Mouse (Mus musculus): ENCODE results near the gene Dnaic2. TPM values are rescaled to one million over a fixed set of nuclear protein-coding genes. Genes with fewer than 3 reads are reported as not detected.

Dnaic2 gene
- polyA plus RNA-seq, 1 experiment from 2014 or later = 0.56 TPM

GRCm38 (mm10) chr11:114729832-114730363 is 2.7 kb downstream of the Dnaic2 start:
- H3K9me3 ChIP-seq (replicated peaks) = no peaks in the 10 kb centered on the region
- H3K4me1 ChIP-seq = peaks cover 12% of the 10 kb centered on the region
- WGBS = 54% methylated on average over 6 of the region's 6 CpGs
- no peak overlapping the region for H3K27ac ChIP-seq
- no peak overlapping the region for H3K4me3 ChIP-seq (replicated peaks)
- no peak overlapping the region for H3K9ac ChIP-seq
- no peak for ATAC-seq (replicated peaks; ENCODE audit: low FRiP score)
- H3K36me3 ChIP-seq = no peaks in the 10 kb centered on the region
- H3K4me2 ChIP-seq = no peak overlapping the region
- peaks cover 8% of the 10 kb centered on the region; the same call in 1 of the 2 replicates for H3K27me3 ChIP-seq

- no peak for ATAC-seq (replicated peaks; ENCODE audit: low FRiP score)
- Histone ChIP-seq H3K27ac (no peak overlapping the region), H3K9me3 (replicated peaks) (no peaks in the 10 kb centered on the region), H3K4me1 (peaks cover 7% of the 10 kb centered on the region), H3K27me3 (peaks cover 6% of the 10 kb centered on the region; the same call in 1 of the 2 replicates), H3K4me3 (replicated peaks) (no peak overlapping the region), H3K4me2 (no peak overlapping the region), H3K36me3 (no peaks in the 10 kb centered on the region), H3K9ac (no peak overlapping the region)
- WGBS = 70% methylated on average over 4 of the region's 4 CpGs
These were observed 4.5 kb downstream of the Dnaic2 start for GRCm38 (mm10) chr11:114731711-114732110.

GRCm38 (mm10) chr11:114732890-114733289 is 5.7 kb downstream of the Dnaic2 start:
- no peaks in the 10 kb centered on the region for H3K9me3 ChIP-seq (replicated peaks)
- H3K9ac ChIP-seq = no peak overlapping the region
- peaks cover 6% of the 10 kb centered on the region; the same call in 1 of the 2 replicates for H3K27me3 ChIP-seq
- H3K4me2 ChIP-seq = no peak overlapping the region
- H3K36me3 ChIP-seq = no peaks in the 10 kb centered on the region
- ATAC-seq (replicated peaks; ENCODE audit: low FRiP score) = no peak
- peaks cover 4% of the 10 kb centered on the region; the same call in 1 of the 2 replicates for H3K4me1 ChIP-seq
- H3K27ac ChIP-seq = no peak overlapping the region
- no peak overlapping the region for H3K4me3 ChIP-seq (replicated peaks)
- 78% methylated on average over 22 of the region's 22 CpGs for WGBS

GRCm38 (mm10) chr11:114736111-114736510 is 8.9 kb downstream of the Dnaic2 start:
- H3K36me3 ChIP-seq = no peaks in the 10 kb centered on the region
- H3K9me3 ChIP-seq (replicated peaks) = no peaks in the 10 kb centered on the region
- H3K9ac ChIP-seq = no peak overlapping the region
- WGBS = 82% methylated on average over 2 of the region's 2 CpGs
- H3K27ac ChIP-seq = no peak overlapping the region
- no peak overlapping the region for H3K4me2 ChIP-seq
- peaks cover 31% of the 10 kb centered on the region for H3K4me1 ChIP-seq
- 0 out of 2 replicates have a peak, but pooled peaks cover 4% of the 10 kb centered on the region for H3K27me3 ChIP-seq
- no peak overlapping the region for H3K4me3 ChIP-seq (replicated peaks)
- ATAC-seq (replicated peaks; ENCODE audit: low FRiP score) = no peak

GRCm38 (mm10) chr11:114736913-114737624 is 9.9 kb downstream of the Dnaic2 start:
- H3K4me2 ChIP-seq = 0 out of 2 replicates have a peak overlapping the region, but pooled peaks have one; percentile 21
- WGBS = 34% methylated on average over 11 of the region's 11 CpGs
- peaks cover 37% of the 10 kb centered on the region for H3K4me1 ChIP-seq

GRCm38 (mm10) chr11:114740598-114740997 is 13.4 kb downstream of the Dnaic2 start:
- 0 out of 2 replicates have a peak, but pooled peaks have one; percentile 38 for ATAC-seq (replicated peaks; ENCODE audit: low FRiP score)
- H3K27me3 ChIP-seq = peaks cover 14% of the 10 kb centered on the region; the same call in 1 of the 2 replicates
- H3K4me1 ChIP-seq = peaks cover 40% of the 10 kb centered on the region
- H3K9me3 ChIP-seq (replicated peaks) = no peaks in the 10 kb centered on the region
- H3K4me3 ChIP-seq (replicated peaks) = no peak overlapping the region
- H3K4me2 ChIP-seq = no peak overlapping the region
- H3K9ac ChIP-seq = no peak overlapping the region
- WGBS = 24% methylated on average over 10 of the region's 10 CpGs
- H3K27ac ChIP-seq = peak overlapping the region; percentile 29; the same call in 1 of the 2 replicates
- no peaks in the 10 kb centered on the region for H3K36me3 ChIP-seq

More at GRCm38 (mm10) chr11:114736913-114737624, 9.9 kb downstream of the Dnaic2 start:
- H3K36me3 ChIP-seq = no peaks in the 10 kb centered on the region
- no peak overlapping the region for H3K9ac ChIP-seq
- no peak overlapping the region for H3K4me3 ChIP-seq (replicated peaks)
- 0 out of 2 replicates have a peak, but pooled peaks cover 4% of the 10 kb centered on the region for H3K27me3 ChIP-seq
- no peak for ATAC-seq (replicated peaks; ENCODE audit: low FRiP score)
- no peaks in the 10 kb centered on the region for H3K9me3 ChIP-seq (replicated peaks)
- no peak overlapping the region for H3K27ac ChIP-seq

- Histone ChIP-seq H3K36me3 (no peaks in the 10 kb centered on the region), H3K9me3 (replicated peaks) (no peaks in the 10 kb centered on the region), H3K27ac (no peak overlapping the region), H3K9ac (no peak overlapping the region), H3K4me3 (replicated peaks) (no peak overlapping the region), H3K4me1 (peaks cover 40% of the 10 kb centered on the region), H3K4me2 (no peak overlapping the region), H3K27me3 (peaks cover 14% of the 10 kb centered on the region; the same call in 1 of the 2 replicates)
- WGBS = 36% methylated on average over 6 of the region's 6 CpGs
- no peak for ATAC-seq (replicated peaks; ENCODE audit: low FRiP score)
These were observed 14.2 kb downstream of the Dnaic2 start for GRCm38 (mm10) chr11:114741451-114741850.

GRCm38 (mm10) chr11:114745134-114745533 is 17.9 kb downstream of the Dnaic2 start:
- peak; percentile 34; the same call in 1 of the 2 replicates for ATAC-seq (replicated peaks; ENCODE audit: low FRiP score)
- Histone ChIP-seq H3K27me3 (peaks cover 9% of the 10 kb centered on the region; the same call in 1 of the 2 replicates), H3K4me1 (peaks cover 19% of the 10 kb centered on the region), H3K27ac (no peak overlapping the region), H3K4me3 (replicated peaks) (no peak overlapping the region), H3K36me3 (no peaks in the 10 kb centered on the region), H3K9me3 (replicated peaks) (no peaks in the 10 kb centered on the region), H3K9ac (0 out of 2 replicates have a peak overlapping the region, but pooled peaks have one; percentile 11), H3K4me2 (peak overlapping the region; percentile 39; the same call in 1 of the 2 replicates)
- WGBS = 2% methylated on average over 12 of the region's 12 CpGs

- WGBS = 53% methylated on average over 12 of the region's 12 CpGs
- Histone ChIP-seq H3K27ac (no peak overlapping the region), H3K9ac (no peak overlapping the region), H3K4me2 (no peak overlapping the region), H3K27me3 (peaks cover 9% of the 10 kb centered on the region; the same call in 1 of the 2 replicates), H3K4me1 (peaks cover 3% of the 10 kb centered on the region), H3K9me3 (replicated peaks) (no peaks in the 10 kb centered on the region), H3K4me3 (replicated peaks) (no peak overlapping the region), H3K36me3 (no peaks in the 10 kb centered on the region)
- ATAC-seq (replicated peaks; ENCODE audit: low FRiP score) = no peak
These were observed 20.4 kb downstream of the Dnaic2 start for GRCm38 (mm10) chr11:114747564-114748138.

GRCm38 (mm10) chr11:114764820-114765818 is 37.9 kb downstream of the Dnaic2 start, which contains the start of gene Kif19a:
Gene Kif19a, plus strand, starts transcription at chr11:114765388.
- H3K4me3 ChIP-seq (replicated peaks) = peak within 1 kb of the TSS; percentile 48
- H3K9me3 ChIP-seq (replicated peaks) = no peaks in the 10 kb centered on the region
- 3% methylated on average over 49 of the region's 51 CpGs for WGBS
- peaks cover 41% of the 10 kb centered on the region for H3K27me3 ChIP-seq
- peak within 1 kb of the TSS; percentile 45; the same call in 1 of the 2 replicates for H3K9ac ChIP-seq
- no peaks in the 10 kb centered on the region for H3K36me3 ChIP-seq
- H3K27ac ChIP-seq = no peak within 1 kb of the TSS
- peak; percentile 78 for ATAC-seq (replicated peaks; ENCODE audit: low FRiP score)
- peak within 1 kb of the TSS; percentile 93 for H3K4me2 ChIP-seq
- H3K4me1 ChIP-seq = peaks cover 13% of the 10 kb centered on the region

- Histone ChIP-seq H3K27ac (no peak overlapping the region), H3K4me2 (no peak overlapping the region), H3K9me3 (replicated peaks) (no peaks in the 10 kb centered on the region), H3K4me3 (replicated peaks) (no peak overlapping the region), H3K27me3 (peaks cover 23% of the 10 kb centered on the region), H3K36me3 (no peaks in the 10 kb centered on the region), H3K9ac (no peak overlapping the region), H3K4me1 (peaks cover 11% of the 10 kb centered on the region)
- 54% methylated on average over 6 of the region's 6 CpGs for WGBS
- ATAC-seq (replicated peaks; ENCODE audit: low FRiP score) = no peak
These were observed 42.7 kb downstream of the Dnaic2 start for GRCm38 (mm10) chr11:114769911-114770310.

Data from kidney, embryonic 15.5 days (tissue).